In genomic region chr8:10738486-10739081, GRCm38 (mm10) we compare ENCODE assay signal across 13 mouse cellular contexts.
DNase-seq lines count a peak whose midpoint lies in the region; ATAC-seq and TF ChIP-seq lines count a peak whose summit lies in the region.
"Had no signal": no experiment of that assay in that cellular context is flagged by ENCODE, and none has a peak within 500 bp of the region (broad histone marks: within the 10 kb centered on the region; RNA-seq: fewer than 3 reads in every experiment).

No protein-coding gene starts in this region.

- intact Hi-C loops in left cerebral cortex, postnatal 14 days (cut with DNase I) = no loop called here
- intact Hi-C loops in heart, postnatal 10 days (cut with DNase I) = no loop called here

- H3K36me3 ChIP-seq in forebrain, embryonic 13.5 days (ENCODE audit: poor library complexity, severe bottlenecking) = no peaks in the 10 kb centered on the region
- H3K36me3 ChIP-seq in hindbrain, embryonic 16.5 days (ENCODE audit: control insufficient read depth, insufficient read depth, low read length) = no peaks in the 10 kb centered on the region
- H3K36me3 ChIP-seq in midbrain, postnatal 0 days (ENCODE audit: insufficient read depth, low read length) = no peaks in the 10 kb centered on the region
- H3K36me3 ChIP-seq: limb, embryonic 12.5 days had no signal

- H3K4me3 ChIP-seq in forebrain, embryonic 13.5 days = no peak overlapping the region
- H3K4me3 ChIP-seq in hindbrain, embryonic 16.5 days (ENCODE audit: low read length) = no peak overlapping the region
- no peak overlapping the region for H3K4me3 ChIP-seq in midbrain, postnatal 0 days (ENCODE audit: low read depth, low read length)
- H3K4me3 ChIP-seq: limb, embryonic 12.5 days had no signal

- H3K27ac ChIP-seq in forebrain, embryonic 13.5 days = peak overlapping the region; percentile 26; the same call in 1 of the 2 replicates
- peak overlapping the region; percentile 25; the same call in 1 of the 2 replicates for H3K27ac ChIP-seq in hindbrain, embryonic 16.5 days (ENCODE audit: low read depth, low read length)
- H3K27ac ChIP-seq in midbrain, postnatal 0 days (ENCODE audit: low read depth, low read length) = no peak overlapping the region
- H3K27ac ChIP-seq: limb, embryonic 12.5 days had no signal

- no peak overlapping the region for H3K9ac ChIP-seq in forebrain, embryonic 13.5 days
- no peak overlapping the region for H3K9ac ChIP-seq in hindbrain, embryonic 16.5 days (ENCODE audit: low read depth, low read length)
- no peak overlapping the region for H3K9ac ChIP-seq in midbrain, postnatal 0 days (replicated peaks; ENCODE audit: low read length, poor library complexity, severe bottlenecking)
- H3K9ac ChIP-seq: limb, embryonic 12.5 days had no signal

- peak; percentile 51 for DNase-seq in embryo, embryonic 10.5 days (ENCODE audit: low spot score)
- peak; percentile 32 for DNase-seq in midbrain, postnatal 0 days (ENCODE audit: low spot score)
- DNase-seq in left cerebral cortex, postnatal 14 days (ENCODE audit: low spot score in 2 of 2) = no peak
- DNase-seq in heart, postnatal 10 days = no peak
- DNase-seq: cerebellum, adult 11 months; gastrocnemius, postnatal 14 days; kidney, postnatal 10 days; lung, postnatal 36 days; thymus, adult 18-20 months had no signal

- peaks cover 13% of the 10 kb centered on the region for H3K4me1 ChIP-seq in forebrain, embryonic 13.5 days
- H3K4me1 ChIP-seq in hindbrain, embryonic 16.5 days (ENCODE audit: control insufficient read depth, insufficient read depth, low read depth, low read length) = no peaks in the 10 kb centered on the region
- H3K4me1 ChIP-seq in midbrain, postnatal 0 days (ENCODE audit: insufficient read depth, low read length) = no peaks in the 10 kb centered on the region

- H3K9me3 ChIP-seq in forebrain, embryonic 13.5 days (replicated peaks) = no peaks in the 10 kb centered on the region
- no peaks in the 10 kb centered on the region for H3K9me3 ChIP-seq in hindbrain, embryonic 16.5 days (ENCODE audit: control insufficient read depth, low read length)
- no peaks in the 10 kb centered on the region for H3K9me3 ChIP-seq in midbrain, postnatal 0 days (ENCODE audit: low read length)
- H3K9me3 ChIP-seq: limb, embryonic 12.5 days had no signal

- 28% methylated on average over 11 of the region's 11 CpGs for WGBS in forebrain, embryonic 13.5 days
- 28% methylated on average over 11 of the region's 11 CpGs for WGBS in hindbrain, embryonic 16.5 days
- WGBS in midbrain, postnatal 0 days = 39% methylated on average over 11 of the region's 11 CpGs

- no peak for TF ChIP-seq CTCF in midbrain, postnatal 0 days (IDR thresholded peaks at IDR 0.05)

- peak; percentile 51; the same call in 1 of the 2 replicates for ATAC-seq in forebrain, embryonic 13.5 days
- ATAC-seq in hindbrain, embryonic 16.5 days = peak; percentile 65
- 0 out of 2 replicates have a peak, but pooled peaks have one; percentile 41 for ATAC-seq in midbrain, postnatal 0 days (ENCODE audit: low FRiP score)
- no peak for ATAC-seq in erythroblast, adult 5-6 weeks (replicated peaks; ENCODE audit: low FRiP score, poor library complexity, severe bottlenecking)

- H3K27me3 ChIP-seq in forebrain, embryonic 13.5 days = no peaks in the 10 kb centered on the region
- no peaks in the 10 kb centered on the region for H3K27me3 ChIP-seq in hindbrain, embryonic 16.5 days (replicated peaks; ENCODE audit: control insufficient read depth, insufficient read depth, low read length)
- H3K27me3 ChIP-seq in midbrain, postnatal 0 days (ENCODE audit: insufficient read depth, low read length) = no peaks in the 10 kb centered on the region
- H3K27me3 ChIP-seq: limb, embryonic 12.5 days had no signal

- H3K4me2 ChIP-seq in forebrain, embryonic 13.5 days = no peak overlapping the region
- H3K4me2 ChIP-seq in hindbrain, embryonic 16.5 days (ENCODE audit: low read length) = no peak overlapping the region
- no peak overlapping the region for H3K4me2 ChIP-seq in midbrain, postnatal 0 days (ENCODE audit: low read depth, low read length, poor library complexity, severe bottlenecking)
- H3K4me2 ChIP-seq: limb, embryonic 12.5 days had no signal

Comparison
In these comparisons a context has a peak if more than half of its experiments do, and no peak if none do; other contexts are left out.
1. DNase-seq: peak in embryo, embryonic 10.5 days (single experiment) and midbrain, postnatal 0 days (single experiment); none in left cerebral cortex, postnatal 14 days (0 of 2) and heart, postnatal 10 days (0 of 2).